Mouse (Mus musculus): ENCODE data around the gene Rfc4. TPM values are rescaled to one million over a fixed set of nuclear protein-coding genes. Genes with fewer than 3 reads are reported as not detected.

Rfc4 gene
- polyA plus RNA-seq (2015; fragmentation: Nextera tagmentation; extraction: Ambion mirVana): 76.2 and 78.4 TPM in 2 replicates

DNA sequence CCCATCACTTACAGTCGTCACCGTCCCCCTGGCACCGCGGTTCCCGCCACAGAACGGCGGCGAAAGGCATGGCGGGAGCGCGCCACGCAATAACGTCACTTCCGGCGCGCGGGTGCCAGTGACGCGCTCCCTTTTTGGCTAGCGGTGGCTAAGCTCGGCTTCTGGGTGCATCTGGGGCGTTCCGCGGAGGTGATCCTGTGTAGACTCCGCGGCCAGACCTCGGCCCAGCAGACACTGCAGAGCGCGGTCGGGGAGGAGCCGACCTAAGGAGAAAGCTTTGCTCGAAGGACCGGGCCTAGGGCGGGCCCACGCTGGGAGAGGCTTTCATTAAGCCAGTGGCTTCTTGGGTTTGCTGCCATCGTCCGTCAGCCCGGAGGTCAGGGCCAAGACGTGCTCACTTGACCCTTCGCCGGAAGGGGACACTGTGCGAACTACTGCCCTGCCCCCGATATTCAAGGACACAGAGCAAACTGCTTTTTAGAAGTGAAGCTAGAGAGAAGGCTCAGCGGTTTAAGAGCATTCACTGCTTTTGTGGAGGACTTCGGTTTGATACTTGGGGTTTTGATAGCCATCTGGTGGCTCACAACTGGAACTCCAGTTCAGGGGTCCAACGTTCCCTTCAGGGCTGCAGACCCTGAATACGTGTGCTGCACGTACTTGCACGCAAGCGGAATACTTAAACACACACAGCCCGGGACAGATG is at the start of gene Rfc4:
TSS of gene Rfc4 (minus strand) at position 65 of the 703 bp plus-strand sequence.
- 1% methylated on average over 51 of the region's 51 CpGs for WGBS
- Histone ChIP-seq H3K4me2 (replicated peaks) (peak within 1 kb of the TSS; percentile 89), H3K9ac (replicated peaks) (peak within 1 kb of the TSS; percentile 93)

GRCm38 (mm10) chr16:23175956-23176355 is 48.4 kb upstream of the Rfc4 start:
- Histone ChIP-seq H3K27ac (no peak overlapping the region), H3K4me3 (replicated peaks) (no peak overlapping the region), H3K9me3 (0 out of 2 replicates have a peak, but pooled peaks cover 3% of the 10 kb centered on the region), H3K27me3 (no peaks in the 10 kb centered on the region), H3K9ac (replicated peaks) (no peak overlapping the region), H3K4me2 (replicated peaks) (no peak overlapping the region), H3K4me1 (replicated peaks) (no peaks in the 10 kb centered on the region), H3K36me3 (no peaks in the 10 kb centered on the region)
- no peak for ATAC-seq
- WGBS: 70% methylated on average over 3 of the region's 3 CpGs

More for the DNA sequence above, at the start of gene Rfc4:
- peak within 1 kb of the TSS; percentile 98 for H3K27ac ChIP-seq
- H3K36me3 ChIP-seq: peaks cover 14% of the 10 kb centered on the region
- peaks cover 28% of the 10 kb centered on the region for H3K4me1 ChIP-seq (replicated peaks)
- ATAC-seq: peak; percentile 96
- H3K4me3 ChIP-seq (replicated peaks): peak within 1 kb of the TSS; percentile 76
- no peaks in the 10 kb centered on the region for H3K27me3 ChIP-seq
- no peaks in the 10 kb centered on the region for H3K9me3 ChIP-seq

- H3K4me3 ChIP-seq (replicated peaks): no peak overlapping the region
- WGBS: 93% methylated on average over 5 of the region's 5 CpGs
- H3K4me1 ChIP-seq (replicated peaks): no peaks in the 10 kb centered on the region
- H3K27ac ChIP-seq: no peak overlapping the region
- H3K36me3 ChIP-seq: no peaks in the 10 kb centered on the region
- 0 out of 2 replicates have a peak, but pooled peaks cover 3% of the 10 kb centered on the region for H3K9me3 ChIP-seq
- H3K9ac ChIP-seq (replicated peaks): no peak overlapping the region
- no peak overlapping the region for H3K4me2 ChIP-seq (replicated peaks)
- H3K27me3 ChIP-seq: no peaks in the 10 kb centered on the region
- no peak for ATAC-seq
These were observed 47.3 kb upstream of the Rfc4 start for GRCm38 (mm10) chr16:23174855-23175254.

DNA sequence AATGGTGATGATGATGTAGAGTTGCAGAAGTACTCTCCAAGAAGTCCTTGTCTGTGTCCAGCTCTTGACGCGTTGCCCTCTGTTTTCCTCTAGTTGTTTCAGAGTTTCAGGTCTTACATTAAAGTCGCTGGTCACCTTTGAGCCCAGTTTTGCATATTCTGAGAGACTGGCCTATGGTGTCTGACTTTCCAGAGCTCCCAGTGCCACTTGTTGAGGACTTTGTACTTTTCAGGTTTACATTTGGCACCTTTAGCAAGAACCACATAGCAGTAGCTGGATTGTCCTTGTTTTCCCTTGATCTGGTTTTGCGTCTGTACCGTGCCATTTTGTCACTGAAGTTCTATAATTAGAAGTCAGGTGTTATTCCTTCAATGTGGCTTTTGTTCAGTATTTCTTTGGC is 46.4 kb upstream of the Rfc4 start:
- H3K27ac ChIP-seq: no peak overlapping the region
- H3K4me1 ChIP-seq (replicated peaks): no peaks in the 10 kb centered on the region
- H3K4me3 ChIP-seq (replicated peaks): no peak overlapping the region
- H3K27me3 ChIP-seq: no peaks in the 10 kb centered on the region
- H3K36me3 ChIP-seq: no peaks in the 10 kb centered on the region
- no peak overlapping the region for H3K9ac ChIP-seq (replicated peaks)
- 0 out of 2 replicates have a peak, but pooled peaks cover 3% of the 10 kb centered on the region for H3K9me3 ChIP-seq
- WGBS: 98% methylated on average over 5 of the region's 5 CpGs
- no peak for ATAC-seq
- H3K4me2 ChIP-seq (replicated peaks): no peak overlapping the region

- no peaks in the 10 kb centered on the region for H3K36me3 ChIP-seq
- WGBS: 86% methylated on average over 3 of the region's 3 CpGs
- H3K27ac ChIP-seq: no peak overlapping the region
- 0 out of 2 replicates have a peak, but pooled peaks cover 3% of the 10 kb centered on the region for H3K9me3 ChIP-seq
- no peaks in the 10 kb centered on the region for H3K4me1 ChIP-seq (replicated peaks)
- ATAC-seq: no peak
- H3K27me3 ChIP-seq: no peaks in the 10 kb centered on the region
- no peak overlapping the region for H3K4me2 ChIP-seq (replicated peaks)
- no peak overlapping the region for H3K4me3 ChIP-seq (replicated peaks)
- H3K9ac ChIP-seq (replicated peaks): no peak overlapping the region
These were observed 43.3 kb upstream of the Rfc4 start for GRCm38 (mm10) chr16:23170813-23171212.

- ATAC-seq: no peak
- no peaks in the 10 kb centered on the region for H3K9me3 ChIP-seq
- H3K4me2 ChIP-seq (replicated peaks): no peak overlapping the region
- H3K4me3 ChIP-seq (replicated peaks): no peak overlapping the region
- H3K27me3 ChIP-seq: no peaks in the 10 kb centered on the region
- WGBS: 83% methylated on average over 5 of the region's 5 CpGs
- H3K36me3 ChIP-seq: no peaks in the 10 kb centered on the region
- no peaks in the 10 kb centered on the region for H3K4me1 ChIP-seq (replicated peaks)
- no peak overlapping the region for H3K27ac ChIP-seq
- H3K9ac ChIP-seq (replicated peaks): no peak overlapping the region
These were observed 39.5 kb upstream of the Rfc4 start for GRCm38 (mm10) chr16:23167079-23167478.

DNA sequence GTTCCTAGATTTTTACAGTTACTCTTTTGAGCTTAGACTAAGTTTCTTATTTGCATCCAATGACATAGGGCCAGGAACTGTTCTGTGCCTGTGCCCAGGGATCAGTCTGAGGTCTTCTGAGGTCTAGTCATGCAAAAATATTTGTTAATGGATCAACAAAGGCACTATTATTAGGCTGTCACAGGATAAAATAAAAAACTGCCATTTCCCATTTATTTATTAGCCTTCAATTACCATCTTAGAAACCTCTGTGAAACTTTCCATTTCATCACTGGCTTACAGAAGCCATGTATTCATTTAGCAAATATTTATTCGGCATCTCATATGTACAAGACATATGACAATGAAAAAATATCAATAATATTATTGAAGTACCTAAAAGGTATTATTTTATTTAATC is 39.1 kb upstream of the Rfc4 start:
- H3K4me2 ChIP-seq (replicated peaks): no peak overlapping the region

DNA sequence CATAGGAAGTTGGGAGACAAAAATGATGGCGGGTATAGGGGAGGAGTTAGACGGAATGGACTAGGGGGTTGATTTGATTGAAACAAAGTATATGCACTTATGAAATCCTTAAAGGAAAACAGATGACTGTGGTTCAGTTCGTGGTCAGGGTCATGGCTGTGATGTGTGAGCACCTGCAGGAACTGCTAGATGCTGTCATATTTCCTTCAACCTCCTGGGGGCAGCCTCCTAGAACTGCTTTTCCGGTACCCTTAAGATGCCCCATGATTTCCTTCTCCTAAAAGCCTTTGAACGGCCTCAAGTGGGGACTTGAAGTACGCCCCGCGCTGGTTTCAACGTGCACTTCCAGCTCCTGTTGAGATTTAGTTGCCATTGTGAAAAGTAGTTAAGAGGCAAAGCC is 37.9 kb upstream of the Rfc4 start:
- Histone ChIP-seq H3K9me3 (no peaks in the 10 kb centered on the region), H3K36me3 (no peaks in the 10 kb centered on the region), H3K27me3 (no peaks in the 10 kb centered on the region), H3K27ac (no peak overlapping the region), H3K9ac (replicated peaks) (no peak overlapping the region), H3K4me2 (replicated peaks) (no peak overlapping the region), H3K4me1 (replicated peaks) (no peaks in the 10 kb centered on the region), H3K4me3 (replicated peaks) (no peak overlapping the region)
- WGBS: 52% methylated on average over 9 of the region's 9 CpGs
- ATAC-seq: no peak

More for the DNA sequence above, 39.1 kb upstream of the Rfc4 start:
- Histone ChIP-seq H3K4me1 (replicated peaks) (no peaks in the 10 kb centered on the region), H3K9ac (replicated peaks) (no peak overlapping the region), H3K36me3 (no peaks in the 10 kb centered on the region), H3K4me3 (replicated peaks) (no peak overlapping the region), H3K27ac (no peak overlapping the region), H3K9me3 (no peaks in the 10 kb centered on the region), H3K27me3 (no peaks in the 10 kb centered on the region)
- ATAC-seq: no peak
- 95% methylated on average over 1 of the region's 1 CpGs for WGBS

DNA sequence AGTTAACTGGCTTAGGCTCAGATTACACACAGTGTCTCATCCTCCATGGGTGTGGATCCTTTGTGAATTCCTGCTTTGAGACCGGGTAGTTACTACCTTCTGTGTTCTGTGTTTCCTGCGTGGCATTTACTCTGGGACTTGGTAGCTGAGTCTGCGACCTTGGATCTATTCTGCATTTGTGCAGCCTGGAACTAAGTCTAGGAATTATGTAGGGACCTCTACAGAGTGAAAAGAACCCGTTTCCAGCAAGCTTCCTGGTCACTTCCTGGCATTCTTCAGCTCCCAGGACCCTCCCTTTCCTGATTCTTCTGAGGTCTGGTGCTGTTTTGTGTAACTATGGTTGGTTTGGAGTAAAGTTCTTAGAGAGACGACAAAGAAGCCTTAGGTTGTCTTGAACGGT is 36.9 kb upstream of the Rfc4 start:
- ATAC-seq: no peak
- H3K4me2 ChIP-seq (replicated peaks): no peak overlapping the region
- no peak overlapping the region for H3K27ac ChIP-seq
- no peaks in the 10 kb centered on the region for H3K36me3 ChIP-seq
- no peak overlapping the region for H3K9ac ChIP-seq (replicated peaks)
- 80% methylated on average over 6 of the region's 6 CpGs for WGBS
- no peaks in the 10 kb centered on the region for H3K9me3 ChIP-seq
- no peak overlapping the region for H3K4me3 ChIP-seq (replicated peaks)
- H3K27me3 ChIP-seq: no peaks in the 10 kb centered on the region
- H3K4me1 ChIP-seq (replicated peaks): no peaks in the 10 kb centered on the region

- H3K9ac ChIP-seq (replicated peaks): no peak overlapping the region
- H3K36me3 ChIP-seq: no peaks in the 10 kb centered on the region
- ATAC-seq: no peak
- 92% methylated on average over 3 of the region's 3 CpGs for WGBS
- no peaks in the 10 kb centered on the region for H3K4me1 ChIP-seq (replicated peaks)
- H3K9me3 ChIP-seq: no peaks in the 10 kb centered on the region
- no peak overlapping the region for H3K4me2 ChIP-seq (replicated peaks)
- no peaks in the 10 kb centered on the region for H3K27me3 ChIP-seq
- no peak overlapping the region for H3K27ac ChIP-seq
- no peak overlapping the region for H3K4me3 ChIP-seq (replicated peaks)
These were observed 34.6 kb upstream of the Rfc4 start for GRCm38 (mm10) chr16:23162116-23162515.

- H3K9me3 ChIP-seq: no peaks in the 10 kb centered on the region
- H3K4me2 ChIP-seq (replicated peaks): no peak overlapping the region
- H3K27me3 ChIP-seq: no peaks in the 10 kb centered on the region
- H3K4me1 ChIP-seq (replicated peaks): no peaks in the 10 kb centered on the region
- H3K9ac ChIP-seq (replicated peaks): no peak overlapping the region
- H3K27ac ChIP-seq: no peak overlapping the region
- ATAC-seq: no peak
- H3K36me3 ChIP-seq: no peaks in the 10 kb centered on the region
- 70% methylated on average over 2 of the region's 2 CpGs for WGBS
- no peak overlapping the region for H3K4me3 ChIP-seq (replicated peaks)
These were observed 32.2 kb upstream of the Rfc4 start for GRCm38 (mm10) chr16:23159749-23160148.

DNA sequence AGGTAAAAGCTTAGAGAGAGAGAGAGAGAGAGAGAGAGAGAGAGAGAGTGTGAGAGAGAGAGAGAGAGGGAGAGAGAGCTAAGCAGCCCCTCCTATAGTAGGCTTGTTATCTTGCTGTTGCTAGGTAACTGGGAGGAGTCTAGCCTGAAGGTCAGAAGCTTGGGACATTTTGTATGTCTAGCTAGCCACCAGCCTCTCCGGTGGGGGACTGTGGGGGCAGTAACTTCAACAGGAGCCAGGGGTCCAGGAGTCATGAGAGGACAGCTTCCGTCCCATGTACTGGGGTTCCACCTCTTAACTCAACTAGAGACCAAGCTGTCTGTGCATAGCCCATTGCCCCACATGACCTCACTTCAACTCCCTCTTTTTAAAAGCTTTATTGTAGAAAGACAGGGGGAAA is 31.4 kb upstream of the Rfc4 start:
- Histone ChIP-seq H3K4me1 (replicated peaks) (no peaks in the 10 kb centered on the region), H3K9me3 (no peaks in the 10 kb centered on the region), H3K27ac (no peak overlapping the region), H3K4me2 (replicated peaks) (no peak overlapping the region), H3K36me3 (no peaks in the 10 kb centered on the region), H3K9ac (replicated peaks) (no peak overlapping the region), H3K4me3 (replicated peaks) (no peak overlapping the region), H3K27me3 (no peaks in the 10 kb centered on the region)
- ATAC-seq: no peak
- 60% methylated on average over 2 of the region's 2 CpGs for WGBS

DNA sequence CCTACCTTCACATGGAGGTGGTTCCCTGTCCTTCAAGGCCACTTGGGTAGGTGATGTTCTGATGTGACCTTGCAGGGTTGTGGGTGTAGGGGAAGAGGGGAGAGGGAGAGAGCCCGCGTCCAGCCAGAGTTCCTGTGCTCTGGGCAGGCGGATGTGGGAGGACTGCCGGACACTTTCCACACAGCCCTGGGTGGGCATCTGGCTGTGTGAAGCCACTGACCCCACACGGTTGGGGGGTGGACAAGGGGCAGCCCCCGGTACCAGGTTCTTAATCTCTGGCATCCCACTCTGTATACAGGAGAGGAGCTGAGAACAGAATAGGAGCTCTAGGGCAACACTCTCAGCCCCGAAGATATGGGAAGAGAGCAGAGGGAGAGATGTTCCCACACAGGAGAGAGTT is 30.8 kb upstream of the Rfc4 start:
- H3K27ac ChIP-seq: no peak overlapping the region
- no peaks in the 10 kb centered on the region for H3K9me3 ChIP-seq
- no peak for ATAC-seq
- no peaks in the 10 kb centered on the region for H3K27me3 ChIP-seq
- H3K9ac ChIP-seq (replicated peaks): no peak overlapping the region
- H3K36me3 ChIP-seq: no peaks in the 10 kb centered on the region
- H3K4me1 ChIP-seq (replicated peaks): no peaks in the 10 kb centered on the region
- no peak overlapping the region for H3K4me2 ChIP-seq (replicated peaks)
- H3K4me3 ChIP-seq (replicated peaks): no peak overlapping the region
- WGBS: 89% methylated on average over 7 of the region's 7 CpGs
